Mouse (Mus musculus) left cerebral cortex, postnatal 10 days (tissue): ENCODE data around the gene Bzw1. TPM values are rescaled to one million over a fixed set of nuclear protein-coding genes. Genes with fewer than 3 reads are reported as not detected.

Source experiments
- DNase-seq, 2 experiments: peaks; one replicate each; pipeline ENCODE4 v3.0.0; 2021 to 2022; ENCODE audit warnings: low spot score in 2 of 2, mixed read lengths in 1 of 2; ENCODE audit errors: extremely low spot score in 1 of 2
- intact Hi-C: fragments of 180-260 bp; cut with DNase I; formaldehyde crosslinking; loops from one replicate; pipeline ENCODE4 v1.15.1; 2025
- total RNA-seq, 2 experiments: library from RNA; stranded (reverse); gene quantifications; 2 replicates each; pipeline ENCODE4 v1.2.3; 2021

Gene Bzw1
- total RNA-seq, 2 experiments from 2014 or later: 264 to 272 TPM

- intact Hi-C loops: no loop called here
- DNase-seq: peak; percentile 88 to 91
Measured at GRCm38 (mm10) chr1:58445143-58445722, 52.5 kb downstream of the Bzw1 start, which contains the start of the genes Nif3l1 and Ppil3. Gene Nif3l1 (plus strand): TSS chr1:58445151. Gene Ppil3 (minus strand): TSS chr1:58445486.

GRCm38 (mm10) chr1:58445861-58446260 is 53.2 kb downstream of the Bzw1 start:
- DNase-seq: no peak
- intact Hi-C loops: no loop called here

- intact Hi-C loops: no loop called here
- DNase-seq: no peak
Measured at GRCm38 (mm10) chr1:58447766-58448165, 55.1 kb downstream of the Bzw1 start.

- intact Hi-C loops: no loop called here
- DNase-seq: no peak
Measured at GRCm38 (mm10) chr1:58448396-58448795, 55.7 kb downstream of the Bzw1 start.

GRCm38 (mm10) chr1:58454316-58454715 is 61.6 kb downstream of the Bzw1 start:
- DNase-seq: no peak

More at GRCm38 (mm10) chr1:58454316-58454715, 61.6 kb downstream of the Bzw1 start:
- intact Hi-C loops: no loop called here

Other genes starting within 250 kb of the Bzw1 start
- 10 to 100 TPM; 13.1 to 13.3 TPM for gene Aox4, start 182.5 kb upstream of the Bzw1 start, total RNA-seq
- under 1 TPM; 0.06 to 0.08 TPM for gene Aox2, start 114.6 kb upstream of the Bzw1 start, total RNA-seq
- 100 to 1,000 TPM in 1 of 2 experiments, 10 to 100 TPM in 1; 98.2 to 104 TPM for gene Clk1, start 31.2 kb downstream of the Bzw1 start, total RNA-seq
- 10 to 100 TPM; 19.9 to 20.3 TPM for gene Nif3l1, start 52.3 kb downstream of the Bzw1 start, total RNA-seq
- 10 to 100 TPM; 29.0 to 30.0 TPM for gene Ppil3, start 52.6 kb downstream of the Bzw1 start, total RNA-seq
- gene Orc2, start 112.2 kb downstream of the Bzw1 start, total RNA-seq: 10 to 100 TPM; 19.2 to 20.2 TPM
- 10 to 100 TPM; 68.6 to 70.4 TPM for gene Fam126b, start 193.4 kb downstream of the Bzw1 start, total RNA-seq
- gene Ndufb3, start 193.5 kb downstream of the Bzw1 start, total RNA-seq: 10 to 100 TPM; 91.0 to 99.5 TPM